Mouse (Mus musculus): ENCODE results near the gene Fam241b. TPM values are rescaled to one million over a fixed set of nuclear protein-coding genes. Genes with fewer than 3 reads are reported as not detected.
"Not testable (repeated sequence)": the region's sequence is repeated elsewhere in the genome, so short reads cannot be mapped to it uniquely, and the experiment has no call there.

Gene Fam241b
- total RNA-seq, 1 experiment, result 7.5 TPM

- DNase-seq (ENCODE audit: low read depth, low spot score), result no peak
- in situ Hi-C loops (cut with MboI; ENCODE audit: low sequenced_read_pairs in 2 of 2, unreplicated experiment in 2 of 2), result no loop called here
- TF ChIP-seq ZC3H11A (IDR thresholded peaks at IDR 0.05; ENCODE audit: borderline replicate concordance, low read depth, low read length) (no peak), HCFC1 (IDR thresholded peaks at IDR 0.05; ENCODE audit: borderline replicate concordance, insufficient read depth, low read length) (no peak), CHD2 (IDR thresholded peaks at IDR 0.05; ENCODE audit: low read depth, low read length) (no peak)
- H3K4me1 ChIP-seq (ENCODE audit: control insufficient read depth in 2 of 2, insufficient read depth in 2 of 2, low read length in 2 of 2, poor library complexity in 1 of 2), result no peaks in the 10 kb centered on the region
- no peak overlapping the region for H3K9ac ChIP-seq (ENCODE audit: insufficient read depth, low read depth, low read length, poor library complexity, severe bottlenecking)
- no peaks in the 10 kb centered on the region for H3K36me3 ChIP-seq (ENCODE audit: control insufficient read depth, insufficient read depth, low read length, poor library complexity, severe bottlenecking)
- no peak overlapping the region for H3K4me3 ChIP-seq (ENCODE audit: insufficient read depth in 1 of 2, low read depth in 1 of 2, low read length in 2 of 2, poor library complexity in 1 of 2, severe bottlenecking in 1 of 2)
- no peaks in the 10 kb centered on the region for H3K9me3 ChIP-seq (ENCODE audit: control insufficient read depth, insufficient read depth, low read depth, low read length)
- no peak overlapping the region for H3K27ac ChIP-seq (ENCODE audit: insufficient read depth, low read depth, low read length, poor library complexity, severe bottlenecking)
Measured at GRCm38 (mm10) chr10:62086044-62086443, 57.7 kb downstream of the Fam241b start.

DNA sequence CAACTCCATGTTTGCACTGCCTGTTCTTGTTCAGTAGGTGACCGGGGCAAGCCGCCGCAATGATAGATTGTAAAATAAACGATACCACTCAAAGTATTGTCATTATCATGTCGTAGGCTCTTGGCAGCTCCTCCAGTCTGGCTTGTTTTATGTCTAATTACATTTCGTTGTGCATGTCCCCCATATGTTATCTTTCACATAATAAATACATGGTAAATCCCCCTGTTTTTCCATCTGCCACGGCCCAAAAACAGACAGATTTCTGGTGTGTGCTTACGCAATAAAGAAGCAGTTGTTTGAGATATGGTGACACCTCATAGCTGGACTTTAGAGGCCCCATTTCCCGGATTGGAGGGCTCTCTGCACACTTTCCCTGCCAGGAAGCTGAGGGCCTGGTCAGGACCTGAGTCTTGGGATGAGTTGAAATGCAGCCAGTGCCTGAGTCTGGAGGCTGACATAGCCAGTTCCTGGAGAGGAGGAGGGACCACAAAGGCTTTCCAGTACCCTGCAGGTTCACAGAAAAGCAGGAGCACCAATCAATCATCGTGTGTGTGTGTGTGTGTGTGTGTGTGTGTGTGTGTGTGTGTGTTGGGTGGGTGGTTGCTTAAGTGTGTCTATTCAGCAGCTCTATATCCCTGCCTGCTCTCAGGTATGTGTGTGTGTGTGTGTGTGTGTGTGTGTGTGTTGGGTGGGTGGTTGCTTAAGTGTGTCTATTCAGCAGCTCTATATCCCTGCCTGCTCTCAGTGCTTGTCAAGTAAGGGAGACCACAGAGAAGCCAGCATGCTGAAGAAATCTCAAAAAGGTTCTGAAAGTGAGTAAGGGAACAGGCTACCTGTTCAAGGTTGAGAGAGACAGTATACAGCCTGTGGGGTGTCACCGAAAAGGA, 67.2 kb downstream of the Fam241b start:
- Histone ChIP-seq H3K4me3 (ENCODE audit: insufficient read depth in 1 of 2, low read depth in 1 of 2, low read length in 2 of 2, poor library complexity in 1 of 2, severe bottlenecking in 1 of 2) (no peak overlapping the region), H3K9ac (ENCODE audit: insufficient read depth, low read depth, low read length, poor library complexity, severe bottlenecking) (no peak overlapping the region), H3K4me1 (ENCODE audit: control insufficient read depth in 2 of 2, insufficient read depth in 2 of 2, low read length in 2 of 2, poor library complexity in 1 of 2) (no peaks in the 10 kb centered on the region), H3K9me3 (ENCODE audit: control insufficient read depth, insufficient read depth, low read depth, low read length) (0 out of 2 replicates have a peak, but pooled peaks cover 2% of the 10 kb centered on the region), H3K27ac (ENCODE audit: insufficient read depth, low read depth, low read length, poor library complexity, severe bottlenecking) (no peak overlapping the region), H3K36me3 (ENCODE audit: control insufficient read depth, insufficient read depth, low read length, poor library complexity, severe bottlenecking) (no peaks in the 10 kb centered on the region)
- in situ Hi-C loops (cut with MboI; ENCODE audit: low sequenced_read_pairs in 2 of 2, unreplicated experiment in 2 of 2), result no loop called here
- TF ChIP-seq HCFC1 (IDR thresholded peaks at IDR 0.05; ENCODE audit: borderline replicate concordance, insufficient read depth, low read length) (no peak), MAFK (IDR thresholded peaks at IDR 0.05; ENCODE audit: insufficient read depth, low read depth, low read length) (no peak), ZC3H11A (IDR thresholded peaks at IDR 0.05; ENCODE audit: borderline replicate concordance, low read depth, low read length) (no peak)
- DNase-seq (ENCODE audit: low read depth, low spot score), result no peak

DNA sequence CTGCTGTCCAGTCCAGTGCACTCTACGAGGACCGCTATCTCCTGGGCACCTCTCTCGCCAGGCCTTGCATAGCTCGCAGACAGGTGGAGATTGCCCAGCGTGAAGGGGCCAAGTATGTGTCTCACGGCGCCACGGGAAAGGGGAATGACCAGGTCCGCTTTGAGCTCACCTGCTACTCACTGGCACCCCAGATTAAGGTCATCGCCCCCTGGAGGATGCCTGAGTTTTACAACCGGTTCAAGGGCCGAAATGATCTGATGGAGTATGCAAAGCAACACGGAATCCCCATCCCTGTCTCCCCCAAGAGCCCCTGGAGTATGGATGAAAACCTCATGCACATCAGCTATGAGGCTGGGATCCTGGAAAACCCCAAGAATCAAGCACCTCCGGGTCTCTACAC, 72.4 kb downstream of the Fam241b start:
- H3K4me1 ChIP-seq (ENCODE audit: control insufficient read depth in 2 of 2, insufficient read depth in 2 of 2, low read length in 2 of 2, poor library complexity in 1 of 2); in situ Hi-C loops (cut with MboI; ENCODE audit: low sequenced_read_pairs in 2 of 2, unreplicated experiment in 2 of 2); H3K9ac ChIP-seq (ENCODE audit: insufficient read depth, low read depth, low read length, poor library complexity, severe bottlenecking); DNase-seq (ENCODE audit: low read depth, low spot score); H3K27ac ChIP-seq (ENCODE audit: insufficient read depth, low read depth, low read length, poor library complexity, severe bottlenecking); H3K4me3 ChIP-seq (ENCODE audit: insufficient read depth in 1 of 2, low read depth in 1 of 2, low read length in 2 of 2, poor library complexity in 1 of 2, severe bottlenecking in 1 of 2); H3K9me3 ChIP-seq (ENCODE audit: control insufficient read depth, insufficient read depth, low read depth, low read length); H3K36me3 ChIP-seq (ENCODE audit: control insufficient read depth, insufficient read depth, low read length, poor library complexity, severe bottlenecking): not testable (repeated sequence)

DNA sequence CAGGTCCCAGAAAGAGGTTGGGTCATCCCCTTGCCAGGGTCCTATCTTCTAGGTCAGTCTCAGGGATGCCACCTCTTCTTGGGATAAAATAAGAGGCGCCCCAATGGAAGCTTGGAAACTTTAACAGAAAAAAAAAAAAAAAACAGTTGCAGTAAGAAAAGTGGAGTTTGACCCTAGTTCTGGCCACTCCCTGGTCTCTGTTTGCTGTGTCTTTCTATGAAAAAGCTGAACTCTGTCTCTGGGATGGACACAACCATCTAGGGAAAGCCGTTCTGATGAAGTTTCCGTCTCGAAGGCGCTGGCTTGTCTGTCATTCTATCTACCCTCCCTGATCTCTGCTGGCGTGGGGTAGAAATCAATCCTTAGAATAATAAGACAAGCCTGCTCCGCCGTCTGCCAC, 73.1 kb downstream of the Fam241b start:
- H3K27ac ChIP-seq (ENCODE audit: insufficient read depth, low read depth, low read length, poor library complexity, severe bottlenecking), result no peak overlapping the region
- H3K9me3 ChIP-seq (ENCODE audit: control insufficient read depth, insufficient read depth, low read depth, low read length), result no peaks in the 10 kb centered on the region
- H3K9ac ChIP-seq (ENCODE audit: insufficient read depth, low read depth, low read length, poor library complexity, severe bottlenecking), result no peak overlapping the region
- H3K4me3 ChIP-seq (ENCODE audit: insufficient read depth in 1 of 2, low read depth in 1 of 2, low read length in 2 of 2, poor library complexity in 1 of 2, severe bottlenecking in 1 of 2), result no peak overlapping the region
- in situ Hi-C loops (cut with MboI; ENCODE audit: low sequenced_read_pairs in 2 of 2, unreplicated experiment in 2 of 2), result no loop called here
- DNase-seq (ENCODE audit: low read depth, low spot score), result no peak
- H3K4me1 ChIP-seq (ENCODE audit: control insufficient read depth in 2 of 2, insufficient read depth in 2 of 2, low read length in 2 of 2, poor library complexity in 1 of 2), result no peaks in the 10 kb centered on the region
- no peaks in the 10 kb centered on the region for H3K36me3 ChIP-seq (ENCODE audit: control insufficient read depth, insufficient read depth, low read length, poor library complexity, severe bottlenecking)
- TF ChIP-seq HCFC1 (IDR thresholded peaks at IDR 0.05; ENCODE audit: borderline replicate concordance, insufficient read depth, low read length) (no peak), ZNF384 (IDR thresholded peaks at IDR 0.05; ENCODE audit: low read depth, low read length) (no peak), CHD2 (IDR thresholded peaks at IDR 0.05; ENCODE audit: low read depth, low read length) (no peak), ZC3H11A (IDR thresholded peaks at IDR 0.05; ENCODE audit: borderline replicate concordance, low read depth, low read length) (no peak), MAFK (IDR thresholded peaks at IDR 0.05; ENCODE audit: insufficient read depth, low read depth, low read length) (no peak)

DNA sequence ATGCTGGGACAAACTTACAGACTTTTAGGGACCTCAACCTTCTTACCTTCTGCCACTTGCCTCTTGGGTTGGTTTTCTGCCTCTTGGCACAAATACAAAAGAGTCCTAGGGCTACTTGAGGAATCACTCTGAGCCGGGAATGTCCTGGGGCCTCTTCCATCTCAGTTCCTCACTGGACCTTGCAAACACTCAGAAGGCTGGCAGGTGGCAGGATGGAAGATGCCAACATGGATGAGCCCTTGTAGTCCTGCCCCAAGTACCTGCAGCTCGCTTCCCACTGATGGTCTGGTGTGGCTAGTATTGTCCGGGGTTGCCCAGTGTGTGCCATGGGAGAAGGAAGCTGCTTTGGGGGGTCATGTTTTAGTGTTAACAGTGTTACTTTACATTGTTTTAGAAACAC, 73.8 kb downstream of the Fam241b start:
- TF ChIP-seq MAFK (IDR thresholded peaks at IDR 0.05; ENCODE audit: insufficient read depth, low read depth, low read length), result no peak
- TF ChIP-seq ZC3H11A (IDR thresholded peaks at IDR 0.05; ENCODE audit: borderline replicate concordance, low read depth, low read length), result no peak
- no peak for TF ChIP-seq CHD2 (IDR thresholded peaks at IDR 0.05; ENCODE audit: low read depth, low read length)
- TF ChIP-seq ZNF384 (IDR thresholded peaks at IDR 0.05; ENCODE audit: low read depth, low read length), result no peak
- no peak for TF ChIP-seq HCFC1 (IDR thresholded peaks at IDR 0.05; ENCODE audit: borderline replicate concordance, insufficient read depth, low read length)
- Histone ChIP-seq H3K9ac (ENCODE audit: insufficient read depth, low read depth, low read length, poor library complexity, severe bottlenecking) (no peak overlapping the region), H3K36me3 (ENCODE audit: control insufficient read depth, insufficient read depth, low read length, poor library complexity, severe bottlenecking) (no peaks in the 10 kb centered on the region), H3K4me3 (ENCODE audit: insufficient read depth in 1 of 2, low read depth in 1 of 2, low read length in 2 of 2, poor library complexity in 1 of 2, severe bottlenecking in 1 of 2) (no peak overlapping the region), H3K27ac (ENCODE audit: insufficient read depth, low read depth, low read length, poor library complexity, severe bottlenecking) (no peak overlapping the region; the same call in 1 of the 2 replicates), H3K4me1 (ENCODE audit: control insufficient read depth in 2 of 2, insufficient read depth in 2 of 2, low read length in 2 of 2, poor library complexity in 1 of 2) (no peaks in the 10 kb centered on the region), H3K9me3 (ENCODE audit: control insufficient read depth, insufficient read depth, low read depth, low read length) (no peaks in the 10 kb centered on the region)
- in situ Hi-C loops (cut with MboI; ENCODE audit: low sequenced_read_pairs in 2 of 2, unreplicated experiment in 2 of 2), result no loop called here
- no peak for DNase-seq (ENCODE audit: low read depth, low spot score)

Measured in ES-E14 (cell line).